Mouse (Mus musculus): ENCODE data around the gene Tmem185b.

Gene Tmem185b

GRCm38 (mm10) chr1:119539252-119539651 is 13.3 kb downstream of the Tmem185b start:
- DNase-seq (ENCODE audit: low spot score in 2 of 2), result no peak

GRCm38 (mm10) chr1:119540836-119541557 is 15.0 kb downstream of the Tmem185b start:
- DNase-seq (ENCODE audit: low spot score in 2 of 2), result no peak

GRCm38 (mm10) chr1:119541570-119541969 is 15.6 kb downstream of the Tmem185b start:
- no peak for DNase-seq (ENCODE audit: low spot score in 2 of 2)

- no peak for DNase-seq (ENCODE audit: low spot score in 2 of 2)
Measured at GRCm38 (mm10) chr1:119543316-119543715, 17.4 kb downstream of the Tmem185b start.

- no peak for DNase-seq (ENCODE audit: low spot score in 2 of 2)
Measured at GRCm38 (mm10) chr1:119544611-119545155, 18.7 kb downstream of the Tmem185b start.

GRCm38 (mm10) chr1:119545164-119545563 is 19.2 kb downstream of the Tmem185b start:
- DNase-seq (ENCODE audit: low spot score in 2 of 2), result no peak

GRCm38 (mm10) chr1:119545671-119546070 is 19.7 kb downstream of the Tmem185b start:
- DNase-seq (ENCODE audit: low spot score in 2 of 2), result no peak

- no peak for DNase-seq (ENCODE audit: low spot score in 2 of 2)
Measured at GRCm38 (mm10) chr1:119546490-119546889, 20.5 kb downstream of the Tmem185b start.

GRCm38 (mm10) chr1:119548668-119549326 is 22.8 kb downstream of the Tmem185b start:
- peak; percentile 38 to 80 for DNase-seq (ENCODE audit: low spot score in 2 of 2)

GRCm38 (mm10) chr1:119549327-119549689 is 23.3 kb downstream of the Tmem185b start:
- no peak for DNase-seq (ENCODE audit: low spot score in 2 of 2)

- no peak for DNase-seq (ENCODE audit: low spot score in 2 of 2)
Measured at GRCm38 (mm10) chr1:119550064-119550463, 24.1 kb downstream of the Tmem185b start.

GRCm38 (mm10) chr1:119551651-119552050 is 25.7 kb downstream of the Tmem185b start:
- DNase-seq (ENCODE audit: low spot score in 2 of 2), result no peak

GRCm38 (mm10) chr1:119555651-119556050 is 29.7 kb downstream of the Tmem185b start:
- DNase-seq (ENCODE audit: low spot score in 2 of 2), result no peak

- DNase-seq (ENCODE audit: low spot score in 2 of 2), result no peak
Measured at GRCm38 (mm10) chr1:119557641-119558395, 31.9 kb downstream of the Tmem185b start.

GRCm38 (mm10) chr1:119565531-119565930 is 39.6 kb downstream of the Tmem185b start:
- no peak for DNase-seq (ENCODE audit: low spot score in 2 of 2)

GRCm38 (mm10) chr1:119570134-119570533 is 44.2 kb downstream of the Tmem185b start:
- DNase-seq (ENCODE audit: low spot score in 2 of 2), result no peak
